In the genomic region with DNA sequence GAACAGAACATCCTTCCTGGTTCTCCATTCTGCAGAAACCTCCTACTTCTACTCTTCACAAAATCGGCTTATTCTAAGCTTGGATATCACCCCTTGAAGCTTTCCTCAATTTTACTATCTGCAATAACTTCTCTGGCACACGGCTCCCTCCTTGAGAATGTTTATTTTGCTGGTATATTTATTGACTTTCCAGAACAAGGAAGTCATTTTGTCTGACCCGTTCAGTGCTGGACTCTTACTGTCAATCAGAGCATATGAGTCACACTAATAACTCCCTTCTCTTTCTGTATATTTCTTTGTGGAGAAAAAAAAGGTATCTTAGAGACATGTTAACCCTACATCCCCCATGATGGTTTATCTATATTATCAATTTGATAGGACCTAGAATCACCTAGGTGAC, we compare ENCODE assay signal across 22 mouse cellular contexts. TPM values are rescaled to one million over a fixed set of nuclear protein-coding genes. Genes with fewer than 3 reads are reported as not detected.
A peak's percentile ranks its signal among the peaks of the same experiment; 100 is the strongest.
DNase-seq lines count a peak whose midpoint lies in the region; ATAC-seq lines count a peak whose summit lies in the region.
"Had no signal": no experiment of that assay in that cellular context is flagged by ENCODE, and none has a peak within 500 bp of the region (broad histone marks: within the 10 kb centered on the region; RNA-seq: fewer than 3 reads in every experiment).

No protein-coding gene starts in this region.

- no peaks in the 10 kb centered on the region for H3K27me3 ChIP-seq in midbrain, embryonic 11.5 days (ENCODE audit: control insufficient read depth, insufficient read depth, low read length)
- H3K27me3 ChIP-seq in midbrain, embryonic 16.5 days (ENCODE audit: control insufficient read depth, insufficient read depth, low read depth, low read length): no peaks in the 10 kb centered on the region
- no peaks in the 10 kb centered on the region for H3K27me3 ChIP-seq in intestine, embryonic 14.5 days (replicated peaks; ENCODE audit: control insufficient read depth, insufficient read depth, low read length)
- H3K27me3 ChIP-seq: embryonic facial prominence, embryonic 15.5 days; heart, embryonic 15.5 days had no signal

- no peaks in the 10 kb centered on the region for H3K4me1 ChIP-seq in midbrain, embryonic 11.5 days (ENCODE audit: control insufficient read depth, insufficient read depth, low read length)
- H3K4me1 ChIP-seq in midbrain, embryonic 16.5 days (ENCODE audit: control insufficient read depth, insufficient read depth, low read length): no peaks in the 10 kb centered on the region
- H3K4me1 ChIP-seq in intestine, embryonic 14.5 days (replicated peaks; ENCODE audit: control insufficient read depth, insufficient read depth, low read length): peaks cover 6% of the 10 kb centered on the region; the same call in 1 of the 2 replicates
- H3K4me1 ChIP-seq: embryonic facial prominence, embryonic 15.5 days; heart, embryonic 15.5 days had no signal

- ATAC-seq in midbrain, embryonic 11.5 days (ENCODE audit: low FRiP score): no peak
- ATAC-seq in midbrain, embryonic 16.5 days: no peak
- peak; percentile 47; the same call in 1 of the 2 replicates for ATAC-seq in intestine, embryonic 14.5 days (replicated peaks; ENCODE audit: low FRiP score, low TSS enrichment, low read depth)
- ATAC-seq: activated CD4-positive, CD25-positive, alpha-beta regulatory T cell, adult 4 months; forebrain, embryonic 14.5 days; Patski had no signal

- intact Hi-C loops in gastrocnemius, postnatal 36 days (cut with DNase I): no loop called here

- H3K9ac ChIP-seq in midbrain, embryonic 11.5 days (ENCODE audit: low read length): no peak overlapping the region
- H3K9ac ChIP-seq in midbrain, embryonic 16.5 days (ENCODE audit: low read depth, low read length): no peak overlapping the region
- no peak overlapping the region for H3K9ac ChIP-seq in intestine, embryonic 14.5 days (ENCODE audit: low read length)
- H3K9ac ChIP-seq: embryonic facial prominence, embryonic 15.5 days; heart, embryonic 15.5 days; hindbrain, embryonic 14.5 days had no signal

- no peaks in the 10 kb centered on the region for H3K9me3 ChIP-seq in midbrain, embryonic 11.5 days (ENCODE audit: control insufficient read depth, low read length)
- no peaks in the 10 kb centered on the region for H3K9me3 ChIP-seq in midbrain, embryonic 16.5 days (replicated peaks; ENCODE audit: control insufficient read depth, low read length, poor library complexity, severe bottlenecking)
- no peaks in the 10 kb centered on the region for H3K9me3 ChIP-seq in intestine, embryonic 14.5 days (ENCODE audit: control insufficient read depth, low read length)
- H3K9me3 ChIP-seq: embryonic facial prominence, embryonic 15.5 days; forebrain, embryonic 10.5 days; heart, embryonic 15.5 days had no signal

- WGBS in midbrain, embryonic 11.5 days: 81% methylated on average over 3 of the region's 3 CpGs
- 78% methylated on average over 3 of the region's 3 CpGs for WGBS in midbrain, embryonic 16.5 days
- WGBS in intestine, embryonic 14.5 days: 33% methylated on average over 3 of the region's 3 CpGs
- WGBS in large intestine, adult 2 months: 9% methylated on average over 3 of the region's 3 CpGs

- DNase-seq in midbrain, embryonic 11.5 days (ENCODE audit: low spot score, missing footprints): peak; percentile 39
- DNase-seq in intestine, embryonic 14.5 days (ENCODE audit: low spot score): no peak
- peak; percentile 46 for DNase-seq in large intestine, adult 2 months (ENCODE audit: low read depth, low spot score)
- DNase-seq in gastrocnemius, postnatal 36 days: no peak
- DNase-seq in frontal cortex, postnatal 36 days (ENCODE audit: low spot score in 2 of 2): no peak
- DNase-seq in adipocyte (ENCODE audit: low spot score): no peak
- DNase-seq: adrenal gland, adult 8-10 months; cerebellum, adult 2 months; cerebellum, postnatal 14 days; embryo, embryonic 11 days; heart, adult 18-20 months; heart, postnatal 14 days had no signal

- H3K27ac ChIP-seq in midbrain, embryonic 11.5 days (ENCODE audit: low read depth, low read length): no peak overlapping the region
- no peak overlapping the region for H3K27ac ChIP-seq in midbrain, embryonic 16.5 days (ENCODE audit: low read length)
- H3K27ac ChIP-seq in intestine, embryonic 14.5 days (ENCODE audit: low read depth): no peak overlapping the region
- H3K27ac ChIP-seq: embryonic facial prominence, embryonic 15.5 days; forebrain, embryonic 10.5 days; heart, embryonic 15.5 days; hindbrain, embryonic 14.5 days had no signal

- no peaks in the 10 kb centered on the region for H3K36me3 ChIP-seq in midbrain, embryonic 11.5 days (ENCODE audit: control insufficient read depth, insufficient read depth, low read length)
- H3K36me3 ChIP-seq in midbrain, embryonic 16.5 days (ENCODE audit: control insufficient read depth, insufficient read depth, low read length): no peaks in the 10 kb centered on the region
- no peaks in the 10 kb centered on the region for H3K36me3 ChIP-seq in intestine, embryonic 14.5 days (ENCODE audit: control insufficient read depth, insufficient read depth, low read length)
- H3K36me3 ChIP-seq: embryonic facial prominence, embryonic 15.5 days; forebrain, embryonic 10.5 days; heart, embryonic 15.5 days had no signal

- no peak overlapping the region for H3K4me3 ChIP-seq in midbrain, embryonic 11.5 days (ENCODE audit: low read depth, low read length)
- H3K4me3 ChIP-seq in midbrain, embryonic 16.5 days (ENCODE audit: low read depth, low read length): no peak overlapping the region
- H3K4me3 ChIP-seq in intestine, embryonic 14.5 days (ENCODE audit: low read depth, low read length): no peak overlapping the region
- H3K4me3 ChIP-seq: embryonic facial prominence, embryonic 15.5 days; erythroblast, embryonic 14.5 days; forebrain, embryonic 10.5 days; heart, embryonic 15.5 days had no signal

- H3K4me2 ChIP-seq in midbrain, embryonic 11.5 days: no peak overlapping the region
- no peak overlapping the region for H3K4me2 ChIP-seq in midbrain, embryonic 16.5 days (ENCODE audit: low read length)
- no peak overlapping the region for H3K4me2 ChIP-seq in intestine, embryonic 14.5 days (ENCODE audit: low read length)
- H3K4me2 ChIP-seq: embryonic facial prominence, embryonic 15.5 days; heart, embryonic 11.5 days; heart, embryonic 15.5 days; hindbrain, embryonic 14.5 days had no signal

RNA-seq across cellular contexts. Expression of gene Tpk1, which starts 10.1 kb away (rescaled TPM):
- 4.9 and 6.0 TPM in 2 replicates for polyA plus RNA-seq in midbrain, embryonic 11.5 days (2014; fragmentation: Nextera tagmentation; extraction: Ambion mirVana)
- 6.0 and 6.1 TPM in 2 replicates for polyA plus RNA-seq in midbrain, embryonic 16.5 days (2015; fragmentation: Nextera tagmentation; extraction: Ambion mirVana)
- 11.8 and 13.8 TPM in 2 replicates for polyA plus RNA-seq in intestine, embryonic 14.5 days (2014; fragmentation: Nextera tagmentation; extraction: Ambion mirVana)
- 8.4 and 11.7 TPM in 2 replicates for polyA plus RNA-seq in large intestine, adult 2 months (2012; rRNA removed)
- total RNA-seq in gastrocnemius, postnatal 36 days (2021): 1 to 10 TPM; 1.8 to 2.0 TPM

Comparison
In these comparisons a context has a peak if more than half of its experiments do, and no peak if none do; other contexts are left out.
1. DNase-seq: peak in midbrain, embryonic 11.5 days (single experiment) and large intestine, adult 2 months (single experiment); none in intestine, embryonic 14.5 days (single experiment), gastrocnemius, postnatal 36 days (0 of 2), frontal cortex, postnatal 36 days (0 of 2) and adipocyte (single experiment).